Mouse (Mus musculus) ES-Bruce4 (cell line): ENCODE results near the gene Marveld1. TPM values are rescaled to one million over a fixed set of nuclear protein-coding genes. Genes with fewer than 3 reads are reported as not detected.

ENCODE experiments used
- H3K27ac ChIP-seq: 2 replicates; pipeline ENCODE4 v1.5.1; 2012; ENCODE audit warnings: low read length, inconsistent platforms; ENCODE audit not compliant: insufficient read depth
- H3K27me3 ChIP-seq: 2 replicates; pipeline ENCODE4 v1.6.1; 2012; ENCODE audit warnings: mild to moderate bottlenecking, low read length, inconsistent platforms; ENCODE audit not compliant: control insufficient read depth, poor library complexity, insufficient read depth, severe bottlenecking
- H3K36me3 ChIP-seq: 2 replicates; pipeline ENCODE4 v1.6.1; 2012; ENCODE audit warnings: inconsistent platforms, mild to moderate bottlenecking, low read length, moderate library complexity; ENCODE audit not compliant: control insufficient read depth, poor library complexity, insufficient read depth, severe bottlenecking
- H3K4me1 ChIP-seq: one replicate; pipeline ENCODE4 v1.8.1; 2011; ENCODE audit warnings: low read length; ENCODE audit not compliant: control insufficient read depth, insufficient read depth
- H3K4me3 ChIP-seq: 2 replicates; pipeline ENCODE4 v1.5.1; 2011; ENCODE audit warnings: low read depth, mild to moderate bottlenecking, low read length
- H3K9ac ChIP-seq: 2 replicates; pipeline ENCODE4 v1.6.1; 2012; ENCODE audit warnings: low read depth, mild to moderate bottlenecking, inconsistent platforms; ENCODE audit not compliant: poor library complexity, severe bottlenecking
- H3K9me3 ChIP-seq: replicated peaks from 2 replicates; pipeline ENCODE4 v1.6.1; 2012; ENCODE audit warnings: mild to moderate bottlenecking, low read length, inconsistent platforms; ENCODE audit not compliant: control insufficient read depth, poor library complexity, insufficient read depth, severe bottlenecking
- CTCF ChIP-seq: IDR thresholded peaks from one replicate; pipeline ENCODE4 v1.8.1; 2011; ENCODE audit warnings: low read depth, low read length
- EP300 ChIP-seq: IDR thresholded peaks from 2 replicates; pipeline ENCODE4 v1.6.1; 2011; ENCODE audit warnings: low read depth, low read length; ENCODE audit not compliant: insufficient read depth
- POLR2A ChIP-seq: IDR thresholded peaks from one replicate; pipeline ENCODE4 v1.8.1; 2011; ENCODE audit warnings: low read length; ENCODE audit not compliant: insufficient read depth
- polyA plus RNA-seq: library from polyadenylated mRNA; stranded (reverse); fragments of >200 nt; gene quantifications from 2 replicates; pipeline ENCODE4 v1.2.4, GENCODE M21; 2011; ENCODE audit warnings: low read depth; ENCODE audit not compliant: missing spikeins, insufficient read depth, insufficient read length

Gene Marveld1
- polyA plus RNA-seq, 1 experiment: 15.0 TPM

GRCm38 (mm10) chr19:42193311-42193710 lies 46.1 kb downstream of the Marveld1 start:
- H3K9me3 ChIP-seq: no peaks in the 10 kb centered on the region
- no peak overlapping the region for H3K27ac ChIP-seq
- no peaks in the 10 kb centered on the region for H3K4me1 ChIP-seq
- no peaks in the 10 kb centered on the region for H3K36me3 ChIP-seq
- H3K9ac ChIP-seq: no peak overlapping the region
- TF ChIP-seq POLR2A (no peak), EP300 (no peak), CTCF (no peak)
- no peak overlapping the region for H3K4me3 ChIP-seq
- H3K27me3 ChIP-seq: no peaks in the 10 kb centered on the region

- H3K4me3 ChIP-seq: no peak overlapping the region
- no peaks in the 10 kb centered on the region for H3K36me3 ChIP-seq
- TF ChIP-seq EP300 (no peak), POLR2A (no peak), CTCF (no peak)
- 0 out of 2 replicates have a peak, but pooled peaks cover 3% of the 10 kb centered on the region for H3K9me3 ChIP-seq
- no peaks in the 10 kb centered on the region for H3K4me1 ChIP-seq
- no peak overlapping the region for H3K27ac ChIP-seq
- peaks cover 3% of the 10 kb centered on the region for H3K27me3 ChIP-seq
- H3K9ac ChIP-seq: no peak overlapping the region
Measured at GRCm38 (mm10) chr19:42196378-42196777, 49.2 kb downstream of the Marveld1 start.

GRCm38 (mm10) chr19:42197066-42197465 lies 49.9 kb downstream of the Marveld1 start:
- Histone ChIP-seq H3K4me1 (no peaks in the 10 kb centered on the region), H3K9ac (no peak overlapping the region), H3K27ac (no peak overlapping the region), H3K9me3 (0 out of 2 replicates have a peak, but pooled peaks cover 3% of the 10 kb centered on the region), H3K4me3 (no peak overlapping the region), H3K36me3 (no peaks in the 10 kb centered on the region), H3K27me3 (peaks cover 4% of the 10 kb centered on the region)
- no peak for TF ChIP-seq EP300
- TF ChIP-seq POLR2A: no peak

GRCm38 (mm10) chr19:42198026-42198425 lies 50.8 kb downstream of the Marveld1 start:
- Histone ChIP-seq H3K9me3 (0 out of 2 replicates have a peak, but pooled peaks cover 3% of the 10 kb centered on the region), H3K27me3 (peaks cover 8% of the 10 kb centered on the region), H3K4me3 (no peak overlapping the region), H3K9ac (no peak overlapping the region), H3K36me3 (no peaks in the 10 kb centered on the region), H3K4me1 (no peaks in the 10 kb centered on the region), H3K27ac (no peak overlapping the region)
- no peak for TF ChIP-seq EP300
- no peak for TF ChIP-seq CTCF
- TF ChIP-seq POLR2A: no peak

Other genes starting within 250 kb of the Marveld1 start
- 668 and 681 TPM in 2 replicates for gene Pgam1, start 235.5 kb upstream of the Marveld1 start, polyA plus RNA-seq
- 52.4 and 55.8 TPM in 2 replicates for gene Exosc1, start 214.0 kb upstream of the Marveld1 start, polyA plus RNA-seq
- 49.7 and 64.4 TPM in 2 replicates for gene Zdhhc16, start 213.9 kb upstream of the Marveld1 start, polyA plus RNA-seq
- gene Mms19, start 166.2 kb upstream of the Marveld1 start, polyA plus RNA-seq: 77.9 and 83.9 TPM in 2 replicates
- gene Ubtd1, start 165.6 kb upstream of the Marveld1 start, polyA plus RNA-seq: 11.1 and 13.1 TPM in 2 replicates
- not detected in 2 replicates for gene Ankrd2, start 111.4 kb upstream of the Marveld1 start, polyA plus RNA-seq
- gene Hoga1, start 101.8 kb upstream of the Marveld1 start, polyA plus RNA-seq: 0.91 and 1.2 TPM in 2 replicates
- gene 4933411K16Rik, start 95.2 kb upstream of the Marveld1 start, polyA plus RNA-seq: not detected in 2 replicates
- gene Morn4, start 61.0 kb upstream of the Marveld1 start, polyA plus RNA-seq: 18.8 and 19.6 TPM in 2 replicates
- 27.2 and 30.4 TPM in 2 replicates for gene Pi4k2a, start 56.9 kb upstream of the Marveld1 start, polyA plus RNA-seq
- 44.7 and 49.2 TPM in 2 replicates for gene Avpi1, start 18.3 kb upstream of the Marveld1 start, polyA plus RNA-seq
- 24.4 and 25.0 TPM in 2 replicates for gene Zfyve27, start 16.6 kb downstream of the Marveld1 start, polyA plus RNA-seq
- gene Sfrp5, start 54.9 kb downstream of the Marveld1 start, polyA plus RNA-seq: 0.42 and 0.47 TPM in 2 replicates
- gene Golga7b, start 100.2 kb downstream of the Marveld1 start, polyA plus RNA-seq: not detected in 2 replicates